Mouse (Mus musculus): ENCODE results near the gene Usp10.

DNA sequence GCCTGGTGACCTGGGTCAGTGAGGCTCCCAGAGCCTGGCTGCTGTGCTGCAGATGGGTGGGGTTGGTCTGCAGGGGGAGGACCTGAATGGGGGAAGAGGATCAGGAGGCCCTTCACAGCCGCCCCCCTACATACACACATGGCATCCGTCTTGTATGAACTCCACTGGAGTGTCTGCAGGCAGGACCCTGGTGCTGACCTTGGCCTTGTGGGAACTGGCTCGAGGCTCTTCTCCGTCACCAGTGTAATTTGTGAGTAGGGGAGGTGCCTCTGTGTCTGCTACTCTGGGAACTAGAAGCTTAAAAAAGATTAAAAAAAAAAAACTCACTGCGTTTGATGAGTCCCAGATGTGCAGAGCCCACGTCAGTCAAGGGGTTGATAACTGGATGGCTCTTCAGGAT lies 84.4 kb downstream of the Usp10 start:
- no peak for TF ChIP-seq CTCF (IDR thresholded peaks at IDR 0.05; ENCODE audit: borderline replicate concordance, extremely low read depth, insufficient read depth, insufficient read length)
- no peak for TF ChIP-seq POLR2A (IDR thresholded peaks at IDR 0.05; ENCODE audit: borderline replicate concordance, extremely low read depth, insufficient read depth, insufficient read length, poor library complexity, severe bottlenecking)

Measured in brain, embryonic 14.5 days (tissue).